9 mouse cellular contexts compared by ENCODE assay signal in genomic region chr8:121128531-121129264, GRCm38 (mm10). TPM values are rescaled to one million over a fixed set of nuclear protein-coding genes. Genes with fewer than 3 reads are reported as not detected.
DNase-seq lines count a peak whose midpoint lies in the region; ATAC-seq and TF ChIP-seq lines count a peak whose summit lies in the region.
"Had no signal": no experiment of that assay in that cellular context is flagged by ENCODE, and none has a peak within 500 bp of the region (broad histone marks: within the 10 kb centered on the region; RNA-seq: fewer than 3 reads in every experiment).

No protein-coding gene starts in this region.

- peak overlapping the region; percentile 41 for H3K4me2 ChIP-seq in limb, embryonic 15.5 days
- peak overlapping the region; percentile 48 for H3K4me2 ChIP-seq in stomach, postnatal 0 days (replicated peaks; ENCODE audit: low read depth)

- H3K4me1 ChIP-seq in limb, embryonic 15.5 days, result peaks cover 34% of the 10 kb centered on the region
- H3K4me1 ChIP-seq in stomach, postnatal 0 days (replicated peaks; ENCODE audit: control insufficient read depth, insufficient read depth), result 0 out of 2 replicates have a peak, but pooled peaks cover 4% of the 10 kb centered on the region

- ATAC-seq in limb, embryonic 15.5 days (ENCODE audit: insufficient number of reproducible peaks, low FRiP score, low TSS enrichment, low read depth), result no peak
- no peak for ATAC-seq in stomach, postnatal 0 days (ENCODE audit: low FRiP score, low TSS enrichment)

- no peak overlapping the region for H3K9ac ChIP-seq in limb, embryonic 15.5 days
- H3K9ac ChIP-seq in stomach, postnatal 0 days (ENCODE audit: low read length), result peak overlapping the region; percentile 54

- peaks cover 93% of the 10 kb centered on the region for H3K27me3 ChIP-seq in limb, embryonic 15.5 days
- H3K27me3 ChIP-seq in stomach, postnatal 0 days (ENCODE audit: control insufficient read depth, insufficient read depth, low read length), result peaks cover 13% of the 10 kb centered on the region

- peak; percentile 43 to 48 for DNase-seq in cerebellum, postnatal 10 days
- DNase-seq in cerebellum, adult 11 months, result no peak
- peak; percentile 63 for DNase-seq in testis, postnatal 10 days (ENCODE audit: low spot score)
- no peak for DNase-seq in testis, postnatal 14 days (ENCODE audit: low spot score)
- DNase-seq in stomach, postnatal 0 days (ENCODE audit: low spot score), result no peak
- DNase-seq in cerebellum, postnatal 25 days, result no peak
- DNase-seq in layer of hippocampus, postnatal 14 days (ENCODE audit: low spot score in 2 of 2), result no peak

- no peaks in the 10 kb centered on the region for H3K9me3 ChIP-seq in limb, embryonic 15.5 days
- H3K9me3 ChIP-seq in stomach, postnatal 0 days (ENCODE audit: control insufficient read depth, low read length), result no peaks in the 10 kb centered on the region

- no peak for TF ChIP-seq EP300 in stomach, postnatal 0 days (optimal IDR thresholded peaks at IDR 0.05)

- H3K36me3 ChIP-seq in limb, embryonic 15.5 days, result no peaks in the 10 kb centered on the region
- H3K36me3 ChIP-seq in stomach, postnatal 0 days (ENCODE audit: control insufficient read depth, insufficient read depth, low read length), result no peaks in the 10 kb centered on the region

- no peak for TF ChIP-seq CTCF in stomach, postnatal 0 days (IDR thresholded peaks at IDR 0.05; ENCODE audit: low read depth)

- H3K27ac ChIP-seq in limb, embryonic 15.5 days, result no peak overlapping the region
- peak overlapping the region; percentile 56 for H3K27ac ChIP-seq in stomach, postnatal 0 days (replicated peaks)

- H3K4me3 ChIP-seq in limb, embryonic 15.5 days, result peak overlapping the region; percentile 25
- H3K4me3 ChIP-seq in stomach, postnatal 0 days (ENCODE audit: low read depth, low read length), result peak overlapping the region; percentile 39

- WGBS in limb, embryonic 15.5 days, result 9% methylated on average over 55 of the region's 55 CpGs
- WGBS in stomach, postnatal 0 days, result 10% methylated on average over 51 of the region's 55 CpGs

RNA-seq across cellular contexts. Expression of gene Foxl1, which starts 1.0 kb away (rescaled TPM):
- 0.20 and 0.29 TPM in 2 replicates for polyA plus RNA-seq in limb, embryonic 15.5 days (2015; fragmentation: Nextera tagmentation; extraction: Ambion mirVana)
- 2.8 and 2.9 TPM in 2 replicates for polyA plus RNA-seq in stomach, postnatal 0 days (2015; fragmentation: Nextera tagmentation; extraction: Ambion mirVana)
- total RNA-seq in layer of hippocampus, postnatal 14 days (2021), result not detected
- total RNA-seq: neutrophil, adult 5-6 weeks had no signal

RNA-seq across cellular contexts. Expression of gene Foxc2, which starts 12.7 kb away (rescaled TPM):
- 6.4 and 6.8 TPM in 2 replicates for polyA plus RNA-seq in limb, embryonic 15.5 days (2015; fragmentation: Nextera tagmentation; extraction: Ambion mirVana)
- polyA plus RNA-seq in stomach, postnatal 0 days (2015; fragmentation: Nextera tagmentation; extraction: Ambion mirVana), result 0.40 and 0.41 TPM in 2 replicates
- total RNA-seq in layer of hippocampus, postnatal 14 days (2021), result 1 to 10 TPM in 1 of 2 experiments, under 1 TPM in 1; 0.95 to 1.6 TPM
- total RNA-seq: neutrophil, adult 5-6 weeks had no signal

RNA-seq across cellular contexts. Expression of gene Mthfsd, which starts 20.5 kb away (rescaled TPM):
- polyA plus RNA-seq in limb, embryonic 15.5 days (2015; fragmentation: Nextera tagmentation; extraction: Ambion mirVana), result 61.1 and 62.0 TPM in 2 replicates
- polyA plus RNA-seq in stomach, postnatal 0 days (2015; fragmentation: Nextera tagmentation; extraction: Ambion mirVana), result 33.0 and 38.1 TPM in 2 replicates
- total RNA-seq in layer of hippocampus, postnatal 14 days (2021), result 10 to 100 TPM; 35.6 to 35.9 TPM

RNA-seq across cellular contexts. Expression of gene Foxf1, which starts 44.5 kb away (rescaled TPM):
- 0.22 and 0.37 TPM in 2 replicates for polyA plus RNA-seq in limb, embryonic 15.5 days (2015; fragmentation: Nextera tagmentation; extraction: Ambion mirVana)
- 59.3 and 64.0 TPM in 2 replicates for polyA plus RNA-seq in stomach, postnatal 0 days (2015; fragmentation: Nextera tagmentation; extraction: Ambion mirVana)
- 1 to 10 TPM in 1 of 2 experiments, under 1 TPM in 1; 0.92 to 1.5 TPM for total RNA-seq in layer of hippocampus, postnatal 14 days (2021)
- total RNA-seq: neutrophil, adult 5-6 weeks had no signal

Comparison
In these comparisons a context has a peak if more than half of its experiments do, and no peak if none do; other contexts are left out.
1. DNase-seq: peak in cerebellum, postnatal 10 days (2 of 2) and testis, postnatal 10 days (single experiment); none in cerebellum, adult 11 months (single experiment), testis, postnatal 14 days (single experiment), stomach, postnatal 0 days (single experiment), cerebellum, postnatal 25 days (0 of 2) and layer of hippocampus, postnatal 14 days (0 of 2).